Mouse (Mus musculus): ENCODE measurements at regions not wholly inside any gene's neighbourhood (a gene's known extent, or its start where the extent isn't known, plus 50 kb on each side); places are given as distances from the start of the nearest gene placed in this dataset.

GRCm38 (mm10) chr3:51033292-51033691, 191.0 kb upstream of the Noct start:
- DNase-seq = no peak

DNA sequence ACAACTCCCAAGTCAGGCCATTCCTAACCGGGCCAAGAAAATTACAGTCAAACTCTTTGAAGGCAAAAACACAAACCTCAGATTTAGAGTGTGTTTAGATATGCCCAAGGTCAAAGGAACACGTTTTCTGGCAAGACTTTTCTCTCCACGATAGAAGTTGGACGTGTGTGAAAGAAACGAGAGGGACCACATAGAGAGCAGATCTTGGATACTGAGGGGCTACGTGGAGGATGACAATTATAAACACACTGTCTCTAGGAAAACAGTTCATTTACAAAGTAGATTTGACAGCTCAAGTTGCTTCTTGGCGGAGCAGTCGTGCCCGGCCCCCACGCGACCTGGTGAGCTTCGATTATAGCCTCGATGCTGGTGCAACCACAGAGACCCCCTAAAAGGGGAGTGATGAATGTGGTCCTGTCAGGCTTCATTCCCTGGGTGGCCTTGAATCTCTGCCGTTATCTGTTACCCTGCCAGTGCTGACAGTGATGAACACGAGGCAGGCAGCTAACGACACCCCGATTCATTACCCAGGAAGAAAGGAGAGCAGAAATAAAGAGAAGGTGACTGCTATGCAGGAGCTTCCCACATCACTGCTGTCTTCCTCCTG, 187.4 kb upstream of the Noct start:
- no peak for DNase-seq

DNA sequence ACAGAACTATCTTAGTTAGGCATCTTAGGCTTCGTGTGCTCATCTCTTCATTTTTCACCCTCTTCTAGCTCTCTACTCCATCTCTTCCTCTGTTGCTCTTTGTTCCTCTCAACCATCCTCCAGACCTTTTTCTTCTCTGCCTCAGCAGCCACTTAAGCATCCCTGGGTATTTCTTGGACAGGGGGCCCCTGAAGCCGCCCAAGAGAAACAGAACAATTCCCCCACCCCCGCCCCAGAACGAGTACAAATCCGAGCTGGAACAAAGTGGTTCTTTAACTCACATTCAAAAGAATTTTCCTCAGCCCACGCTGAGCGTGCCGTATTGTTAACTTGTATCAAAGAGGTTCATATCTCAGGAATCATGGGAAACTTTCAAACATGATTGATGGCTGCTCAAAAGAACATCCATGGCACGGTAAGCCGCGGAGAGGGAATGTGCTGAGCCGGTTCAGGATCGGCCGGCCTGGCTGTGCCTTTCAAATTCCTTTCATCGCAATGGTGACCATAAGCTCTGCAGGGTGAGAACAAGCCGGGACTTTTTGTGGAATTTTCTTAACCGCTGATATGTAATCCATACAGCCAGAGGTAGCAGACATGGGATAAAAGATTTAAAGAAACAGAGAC, 181.9 kb upstream of the Noct start:
- no peak for DNase-seq

DNA sequence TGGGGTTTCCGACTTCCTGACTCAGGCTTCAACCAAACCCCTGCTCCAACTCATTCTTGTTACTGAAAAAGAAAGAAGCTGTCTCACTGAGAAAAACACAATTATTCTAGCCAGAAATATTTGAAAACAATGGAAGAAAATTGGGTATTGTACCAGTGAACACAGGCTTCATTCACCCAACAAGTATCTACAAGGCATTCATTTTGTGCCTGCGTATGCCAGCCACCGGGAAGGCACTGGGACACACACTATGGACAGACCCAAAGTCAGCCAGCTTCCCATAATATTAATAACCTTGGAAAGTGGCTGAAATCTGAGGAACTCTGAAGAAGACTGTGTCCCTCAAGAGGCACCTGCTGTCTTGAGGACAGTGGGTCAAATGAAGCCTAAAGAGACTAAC, 175.5 kb upstream of the Noct start:
- no peak for DNase-seq

GRCm38 (mm10) chr3:51050156-51050555, 174.1 kb upstream of the Noct start:
- DNase-seq = no peak

GRCm38 (mm10) chr3:51055004-51055403, 169.2 kb upstream of the Noct start:
- no peak for DNase-seq

DNA sequence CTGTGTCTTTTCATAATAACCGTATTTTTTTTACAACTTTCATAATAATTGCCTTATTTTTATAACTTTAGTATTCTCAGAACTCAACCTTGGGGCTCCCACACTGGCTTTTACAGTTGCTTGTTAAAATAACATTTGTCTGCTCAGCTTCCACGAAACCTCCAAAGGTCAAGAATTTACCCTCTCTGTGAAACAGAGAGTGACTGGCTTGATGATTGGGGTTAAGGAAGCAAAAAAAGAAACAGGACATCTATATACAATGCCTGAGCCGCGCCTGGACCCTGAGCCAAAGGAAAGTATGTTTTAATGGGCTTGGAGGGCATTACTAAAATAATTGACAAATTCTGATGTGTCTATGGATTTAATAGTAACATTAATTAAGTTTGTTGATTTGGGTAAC, 160.0 kb upstream of the Noct start:
- DNase-seq = no peak

GRCm38 (mm10) chr3:51066373-51066772, 157.9 kb upstream of the Noct start:
- no peak for DNase-seq

- no peak for DNase-seq
Observed at GRCm38 (mm10) chr3:51072417-51072816, 151.8 kb upstream of the Noct start.

- DNase-seq = no peak
Observed at GRCm38 (mm10) chr3:51073003-51073679, 151.1 kb upstream of the Noct start.

DNA sequence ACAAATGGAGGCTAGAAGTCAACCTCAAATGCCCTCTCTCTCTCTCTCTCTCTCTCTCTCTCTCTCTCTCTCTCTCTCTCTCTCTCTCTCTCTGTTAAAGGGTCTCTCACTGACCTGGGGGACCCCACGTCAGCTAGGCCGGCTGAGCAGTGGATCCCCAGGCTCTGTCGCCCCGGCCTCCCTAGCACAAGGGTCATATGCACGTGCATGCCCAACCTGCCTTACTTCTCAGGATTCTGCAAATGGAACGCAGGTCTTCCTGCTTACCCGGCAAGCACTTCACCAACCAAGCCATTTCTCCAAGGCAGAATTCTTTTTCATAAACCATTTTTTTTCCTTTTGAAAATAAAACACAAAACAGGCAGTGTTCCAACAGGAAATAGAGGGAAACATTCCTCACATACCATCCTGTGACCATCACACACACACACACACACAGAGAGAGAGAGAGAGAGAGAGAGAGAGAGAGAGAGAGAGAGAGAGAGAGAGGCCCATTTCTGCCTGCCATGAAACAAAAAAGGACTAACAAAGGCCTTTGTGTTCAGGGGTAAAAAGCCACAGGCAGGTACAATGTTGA, 150.4 kb upstream of the Noct start:
- no peak for DNase-seq

DNA sequence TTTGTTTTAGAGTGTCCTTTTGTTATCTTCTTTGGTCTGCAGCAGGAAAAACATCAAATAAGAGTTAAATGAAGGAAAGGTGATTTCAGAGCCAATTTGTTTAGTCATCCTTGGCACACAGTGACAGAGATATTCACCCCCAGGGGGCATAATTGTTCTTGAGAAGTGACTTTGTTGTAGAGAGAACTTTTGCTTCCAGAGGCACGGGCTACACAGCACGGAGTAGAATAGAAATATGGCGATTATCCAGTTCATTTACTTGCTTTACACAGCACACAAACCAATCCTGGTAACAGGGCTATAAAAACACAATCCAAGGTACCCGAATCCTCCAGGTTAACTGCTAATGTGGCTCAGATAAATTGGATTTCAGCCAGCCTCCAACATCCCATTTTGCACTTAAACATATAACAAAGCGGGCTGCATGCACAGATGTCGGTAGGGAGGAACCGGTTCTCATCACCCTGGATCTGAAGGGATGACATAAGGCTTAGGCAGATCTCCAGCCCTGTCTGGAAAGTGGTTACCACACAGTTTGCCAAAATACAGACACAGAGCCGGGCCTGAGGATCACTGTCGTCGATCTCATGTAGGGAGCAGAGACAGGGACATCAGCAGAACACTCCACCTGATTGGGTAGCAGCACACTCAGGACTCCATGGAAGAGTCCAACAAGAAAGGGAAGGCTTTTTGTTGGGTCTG, 148.9 kb upstream of the Noct start:
- DNase-seq = peak in 1 of 2 experiments; percentile 14

DNA sequence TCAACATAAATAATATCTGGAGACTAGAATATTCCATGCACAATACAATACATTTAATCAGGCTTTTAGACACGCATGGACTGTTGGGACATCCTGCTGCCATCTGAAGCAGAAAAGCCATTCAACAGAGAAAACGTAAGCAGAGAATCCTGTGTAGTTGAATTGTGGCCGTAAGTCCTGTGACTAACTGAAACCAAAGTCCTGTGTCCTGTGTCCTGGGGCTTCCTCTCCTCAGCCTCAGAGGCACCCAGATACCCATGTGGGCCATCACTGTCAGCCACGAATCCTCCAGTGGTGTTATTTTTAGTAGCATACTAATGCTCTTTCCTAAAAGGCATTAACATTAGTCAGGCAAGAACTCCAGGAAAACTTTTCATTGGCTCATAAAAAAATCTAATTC, 145.8 kb upstream of the Noct start:
- DNase-seq = no peak

DNA sequence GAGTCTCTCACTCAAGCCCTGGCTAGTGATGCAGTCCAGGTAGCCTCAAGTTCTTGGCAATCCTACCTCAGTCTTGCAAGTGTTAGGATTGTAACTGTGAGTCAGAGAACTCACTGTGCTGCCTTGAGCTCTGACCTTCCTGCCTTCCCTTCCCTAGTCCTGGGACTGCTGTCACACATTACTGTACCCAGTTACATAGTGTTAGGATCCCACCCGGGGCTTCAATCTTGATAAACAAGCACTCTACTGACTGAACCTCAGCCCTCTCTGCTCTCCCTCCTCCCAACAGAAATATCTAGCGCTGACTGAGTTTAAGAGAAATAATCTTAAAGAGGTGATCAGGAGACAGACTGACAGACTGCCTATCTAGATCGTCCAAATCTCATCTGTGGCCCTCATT, 143.8 kb upstream of the Noct start:
- DNase-seq = no peak

DNA sequence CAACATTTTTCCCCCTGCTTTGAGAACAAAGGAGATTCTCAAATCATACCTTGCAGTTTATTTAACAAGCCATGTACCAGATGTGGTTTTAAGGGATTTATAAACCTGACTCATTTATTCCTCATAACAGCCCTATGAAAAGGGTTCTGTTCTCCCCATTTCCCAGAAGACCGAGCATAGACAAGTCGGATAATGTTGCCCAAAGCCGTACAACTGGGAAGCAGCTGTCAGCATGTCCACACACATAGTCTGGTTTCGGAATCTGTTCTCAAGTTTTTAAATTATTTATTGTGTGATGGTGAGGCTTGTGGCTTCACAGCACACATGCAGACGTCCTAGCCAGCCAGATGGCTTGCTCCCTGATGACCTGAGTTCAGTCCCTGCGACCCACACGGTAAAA, 143.4 kb upstream of the Noct start:
- no peak for DNase-seq

DNA sequence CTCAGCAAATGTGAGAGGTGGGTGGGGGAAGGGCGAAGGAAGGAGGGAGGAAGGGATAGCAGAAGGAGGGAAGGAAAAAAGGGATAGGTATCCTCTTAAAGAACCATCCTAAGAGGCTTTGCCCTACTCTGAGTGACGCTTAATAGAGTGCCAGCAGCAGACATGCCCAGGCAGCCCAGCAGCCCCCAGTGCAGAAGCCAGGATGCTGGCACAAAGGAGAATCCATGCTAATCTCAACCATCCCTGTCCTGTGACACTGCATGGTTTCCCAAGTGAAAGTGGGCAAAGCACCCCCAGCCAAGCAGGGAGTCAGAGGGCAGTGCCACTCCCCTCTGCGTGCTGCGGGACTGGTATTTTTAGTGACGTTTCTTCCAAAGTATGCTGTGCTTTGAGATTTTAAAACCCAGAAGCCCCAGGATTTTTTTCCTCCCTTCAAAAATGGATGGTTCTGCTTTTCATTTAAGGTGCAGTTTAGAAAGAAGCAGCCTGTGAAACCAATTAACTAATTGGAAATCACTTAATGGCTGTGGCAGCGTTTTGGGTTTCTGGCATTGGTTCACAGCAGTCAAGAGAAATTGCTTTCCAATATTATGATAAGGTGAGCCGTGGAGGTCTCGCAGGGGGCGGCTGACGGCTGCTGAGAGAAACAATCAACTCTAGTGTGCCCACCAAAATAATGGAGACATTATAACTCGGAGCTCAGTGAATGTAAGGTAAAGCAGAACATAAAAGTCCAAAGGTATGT, 141.2 kb upstream of the Noct start:
- DNase-seq = no peak

DNA sequence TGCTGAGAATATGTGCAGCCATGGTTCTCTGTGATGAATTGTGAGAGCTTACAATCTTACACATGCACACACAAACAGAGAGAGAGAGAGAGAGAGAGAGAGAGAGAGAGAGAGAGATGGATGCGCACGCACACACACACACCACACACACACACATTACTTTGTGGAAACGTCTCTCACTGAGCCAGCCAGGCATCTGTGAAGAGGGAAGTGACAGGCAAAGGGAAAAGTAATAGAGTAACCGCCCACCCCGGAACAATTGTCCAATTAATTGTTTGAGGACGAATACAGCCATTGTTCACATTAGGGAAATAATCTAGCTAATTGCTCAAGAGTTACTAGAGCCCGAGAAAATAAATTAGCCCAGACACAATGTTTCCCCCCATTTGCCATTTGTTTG, 140.7 kb upstream of the Noct start:
- no peak for DNase-seq

- no peak for DNase-seq
Observed at GRCm38 (mm10) chr3:51086441-51086849, 137.8 kb upstream of the Noct start.

GRCm38 (mm10) chr3:51087076-51087475, 137.2 kb upstream of the Noct start:
- DNase-seq = no peak

DNA sequence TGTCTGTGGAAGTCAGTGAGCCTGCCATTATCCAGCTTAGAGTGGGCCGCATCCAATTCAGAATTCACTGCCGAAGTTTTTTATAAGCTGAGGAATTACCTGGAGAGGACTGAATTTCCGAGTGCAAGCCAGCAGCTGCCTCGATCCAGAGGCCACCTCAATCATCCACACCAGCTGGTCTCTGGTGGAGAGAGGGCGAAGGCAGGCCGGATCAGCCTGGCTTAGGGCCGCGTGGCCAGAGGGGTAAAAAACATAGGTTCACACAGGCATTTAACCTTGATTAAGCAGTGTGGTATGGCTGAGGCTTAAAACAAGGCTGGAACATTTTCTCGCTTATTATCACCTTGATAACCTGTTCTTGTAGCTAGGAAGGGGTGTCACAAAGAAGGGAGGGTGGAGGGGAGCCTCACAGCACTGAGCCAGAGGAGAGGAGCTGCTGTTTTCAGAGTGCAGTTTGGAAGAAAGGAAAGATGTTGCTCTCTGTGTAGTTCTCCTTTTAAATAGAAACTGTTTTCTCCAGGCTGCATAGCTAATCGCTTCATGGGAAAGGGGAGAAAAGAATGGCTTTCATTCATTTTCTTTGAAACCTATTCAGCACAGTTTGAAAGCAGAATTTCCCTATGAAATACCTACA, 135.1 kb upstream of the Noct start:
- DNase-seq = no peak

GRCm38 (mm10) chr3:51091478-51091877, 132.8 kb upstream of the Noct start:
- DNase-seq = no peak

Measured in lung, adult 18-20 months (tissue).